Mouse (Mus musculus) Patski (cell line): ENCODE results near the gene Tmem94. TPM values are rescaled to one million over a fixed set of nuclear protein-coding genes. Genes with fewer than 3 reads are reported as not detected.

Experiments
- ATAC-seq: fragments of 100-300 bp; one replicate; pipeline ENCODE4 v1.8.0; 2021
- CTCF ChIA-PET: fragments of 350-600 bp; sonication (Branson Sonifier 250); formaldehyde crosslinking; loops from one replicate; lab custom pipeline; 2022; ENCODE audit warnings: inconsistent platforms; lab: Charles Lee
- POLR2A ChIA-PET: fragments of 350-600 bp; sonication (Branson Sonifier 250); formaldehyde crosslinking; loops from one replicate; lab custom pipeline; 2022; ENCODE audit warnings: antibody characterized with exemption, inconsistent platforms; lab: Charles Lee
- DNase-seq: peaks from one replicate; pipeline ENCODE4 v3.0.0-alpha.2; 2011; ENCODE audit warnings: low read depth, low spot score
- H3K27me3 ChIP-seq: fragments of 371-371 bp; one replicate; pipeline ENCODE4 v1.5.1; 2021
- CTCF ChIP-seq: fragments of 100-300 bp; IDR thresholded peaks from one replicate; pipeline ENCODE4 v1.5.1; 2021
- in situ Hi-C: fragments of 300-500 bp; cut with MboI; formaldehyde crosslinking; loops from 3 replicates; pipeline ENCODE4 v1.11.1; 2018; ENCODE audit warnings: low pct_unique_long_range_greater_than_20kb, mixed read lengths
- polyA plus RNA-seq: library from polyadenylated mRNA; unstranded; gene quantifications from one replicate; pipeline ENCODE4 v1.2.3, GENCODE M21; 2021

The Tmem94 gene
- polyA plus RNA-seq, 1 experiment from 2014 or later, result 44.3 TPM

DNA sequence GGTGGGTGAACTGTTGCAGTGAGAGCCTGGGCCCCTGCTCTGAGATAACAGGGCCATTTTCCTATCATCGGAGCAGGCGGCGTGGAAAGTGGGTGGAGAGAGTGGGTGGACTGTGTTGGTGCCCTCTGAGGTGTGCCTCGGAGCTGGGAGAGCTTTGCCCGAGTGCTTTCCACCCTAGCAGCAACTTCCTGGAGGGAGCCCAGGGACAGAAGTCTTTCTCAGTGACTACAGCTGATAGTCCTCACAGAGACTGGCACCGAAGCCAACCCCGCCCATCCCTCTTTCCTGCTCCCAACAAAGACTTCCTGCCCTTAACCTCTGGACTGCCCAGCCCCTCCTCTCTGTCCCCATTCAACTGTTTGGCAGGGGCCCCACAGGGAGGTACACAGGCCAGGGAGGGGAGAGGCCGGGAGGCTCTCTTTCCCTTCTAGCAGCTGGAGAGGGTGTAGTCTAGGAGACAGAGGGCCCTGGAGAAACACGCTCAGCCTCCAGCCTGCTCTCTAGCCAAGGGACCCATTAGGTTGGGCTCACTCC, 13.9 kb downstream of the Tmem94 start:
- no peak for TF ChIP-seq CTCF
- CTCF ChIA-PET, result interaction anchor here (0.9 to 1.4 kb wide), 2 partner anchors 32 to 40 kb away, joined by 3 read pairs; no protein-coding TSS in a partner anchor
- POLR2A ChIA-PET, result interaction anchor here (1.1 kb wide), 1 partner anchor 57 kb away, joined by 3 read pairs; no protein-coding TSS in a partner anchor
- no peaks in the 10 kb centered on the region for H3K27me3 ChIP-seq
- no peak for ATAC-seq
- no peak for DNase-seq
- in situ Hi-C loops, result no loop called here

DNA sequence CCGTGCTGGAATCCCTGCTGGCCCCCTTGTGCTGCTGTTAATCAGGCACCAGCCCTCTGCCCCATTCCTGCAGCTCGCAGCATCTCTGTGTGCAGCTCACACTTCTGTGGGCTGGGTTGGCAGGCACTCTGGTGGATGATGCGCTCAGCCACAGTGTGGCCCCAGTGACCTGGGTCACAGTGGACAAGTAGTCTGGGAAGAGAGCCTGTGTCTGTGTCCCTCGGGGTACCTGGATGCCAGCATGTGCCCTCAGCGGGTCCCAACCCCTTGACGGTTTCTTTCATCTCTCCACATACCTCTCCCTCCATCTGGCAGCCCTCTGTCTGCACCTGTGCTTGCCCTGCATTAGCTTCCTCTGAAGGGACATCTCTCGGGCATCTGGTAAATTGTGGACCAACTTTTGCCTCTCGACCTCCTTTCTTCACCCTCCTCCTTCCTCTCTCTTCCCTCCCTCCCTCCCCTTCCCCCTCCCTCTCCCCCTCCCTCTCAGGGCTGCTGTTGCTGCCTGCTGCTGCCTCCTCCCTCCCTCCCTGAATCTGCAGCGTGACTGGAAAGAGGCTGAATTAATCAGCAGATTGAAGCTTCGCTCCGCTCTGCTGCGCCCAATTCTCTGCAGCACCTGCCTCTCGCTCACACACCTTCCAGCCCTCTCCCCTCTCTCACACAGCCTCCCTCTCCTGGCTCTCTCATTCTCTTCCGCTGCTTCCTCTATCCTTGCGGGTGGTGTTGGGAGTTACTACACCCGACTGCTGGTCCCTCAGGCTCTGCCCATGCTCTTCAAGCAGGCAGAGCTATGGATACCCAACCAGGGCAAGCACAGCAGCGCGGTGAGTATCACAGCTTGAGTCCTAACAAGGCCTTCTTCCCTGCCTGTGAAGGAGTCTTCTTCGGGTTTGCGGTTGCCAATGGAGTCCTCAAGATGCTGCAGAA, 15.2 kb downstream of the Tmem94 start:
- TF ChIP-seq CTCF, result no peak
- ChIA-PET POLR2A (interaction anchor here (1.1 kb wide), 2 partner anchors 9 to 58 kb away, joined by 3 to 4 read pairs; no protein-coding TSS in a partner anchor), CTCF (no interaction called here)
- in situ Hi-C loops, result no loop called here
- no peaks in the 10 kb centered on the region for H3K27me3 ChIP-seq
- ATAC-seq (no peak), DNase-seq (no peak)

- ATAC-seq (no peak), DNase-seq (no peak)
- ChIA-PET POLR2A (no interaction called here), CTCF (interaction anchor here (1.2 kb wide), 2 partner anchors 15 to 63 kb away, joined by 3 to 7 read pairs; no protein-coding TSS in a partner anchor)
- H3K27me3 ChIP-seq, result no peaks in the 10 kb centered on the region
- no peak for TF ChIP-seq CTCF
- in situ Hi-C loops, result no loop called here
Measured at GRCm38 (mm10) chr11:115786473-115786872, 21.2 kb downstream of the Tmem94 start.

DNA sequence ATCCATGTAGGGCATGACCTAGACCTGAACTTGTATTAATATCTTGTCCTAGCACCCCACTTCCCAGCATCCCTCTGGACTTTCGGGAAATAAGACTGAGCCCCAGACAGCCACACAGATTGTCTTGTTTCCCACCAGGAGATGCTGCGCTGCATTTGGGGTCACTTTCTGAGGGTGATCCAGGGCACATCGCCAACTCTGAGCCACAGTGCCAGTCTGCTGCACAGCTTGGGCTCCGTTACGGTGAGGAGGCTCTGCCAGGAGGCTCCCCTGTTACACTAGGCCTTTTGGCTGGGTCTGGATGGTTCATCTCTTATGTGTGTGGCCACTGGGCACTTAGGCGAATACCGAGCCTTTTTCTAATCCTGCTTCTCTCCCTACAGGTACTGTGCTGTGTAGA, 24.6 kb downstream of the Tmem94 start:
- POLR2A ChIA-PET, result interaction anchor here (1.1 to 1.7 kb wide), 2 partner anchors 9 to 24 kb away, joined by 3 to 4 read pairs; no protein-coding TSS in a partner anchor
- H3K27me3 ChIP-seq, result no peaks in the 10 kb centered on the region
- DNase-seq, result no peak
- in situ Hi-C loops, result no loop called here
- TF ChIP-seq CTCF, result no peak
- no peak for ATAC-seq
- CTCF ChIA-PET, result interaction anchor here (1.1 kb wide), 1 partner anchor 10 kb away, joined by 3 read pairs; no protein-coding TSS in a partner anchor

- DNase-seq (no peak), ATAC-seq (no peak)
- POLR2A ChIA-PET, result no interaction called here
- no peak for TF ChIP-seq CTCF
- no peaks in the 10 kb centered on the region for H3K27me3 ChIP-seq
- in situ Hi-C loops, result no loop called here
- CTCF ChIA-PET, result no interaction called here
Measured at GRCm38 (mm10) chr11:115791919-115792318, 26.7 kb downstream of the Tmem94 start.

GRCm38 (mm10) chr11:115792353-115792752, 27.1 kb downstream of the Tmem94 start:
- no peak for ATAC-seq
- DNase-seq, result no peak
- TF ChIP-seq CTCF, result no peak
- in situ Hi-C loops, result no loop called here
- POLR2A ChIA-PET, result no interaction called here
- CTCF ChIA-PET, result no interaction called here
- H3K27me3 ChIP-seq, result no peaks in the 10 kb centered on the region

DNA sequence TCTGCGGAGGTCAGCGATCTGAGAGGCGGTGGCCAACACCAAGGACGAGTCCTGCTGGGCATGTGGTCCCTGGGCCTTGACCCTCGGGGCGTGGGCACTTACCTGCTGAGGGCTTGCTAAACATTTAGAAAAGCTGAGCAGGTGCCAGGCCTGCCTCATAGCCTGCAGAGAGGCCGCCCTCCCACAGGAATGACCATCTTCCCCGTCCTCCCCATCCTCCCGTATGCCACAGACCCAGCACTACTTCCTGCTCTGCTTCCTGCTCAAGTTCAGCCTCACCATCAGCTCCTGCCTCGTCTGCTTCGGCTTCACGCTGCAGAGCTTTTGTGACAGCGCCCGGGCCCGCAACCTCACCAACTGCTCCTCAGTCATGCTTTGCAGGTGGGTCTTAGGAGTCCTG, 31.7 kb downstream of the Tmem94 start:
- DNase-seq, result no peak
- in situ Hi-C loops, result no loop called here
- POLR2A ChIA-PET, result interaction anchor here (1.3 kb wide), 1 partner anchor 8 kb away, joined by 3 read pairs; no protein-coding TSS in a partner anchor
- CTCF ChIA-PET, result no interaction called here
- H3K27me3 ChIP-seq, result no peaks in the 10 kb centered on the region
- no peak for TF ChIP-seq CTCF
- ATAC-seq, result no peak

DNA sequence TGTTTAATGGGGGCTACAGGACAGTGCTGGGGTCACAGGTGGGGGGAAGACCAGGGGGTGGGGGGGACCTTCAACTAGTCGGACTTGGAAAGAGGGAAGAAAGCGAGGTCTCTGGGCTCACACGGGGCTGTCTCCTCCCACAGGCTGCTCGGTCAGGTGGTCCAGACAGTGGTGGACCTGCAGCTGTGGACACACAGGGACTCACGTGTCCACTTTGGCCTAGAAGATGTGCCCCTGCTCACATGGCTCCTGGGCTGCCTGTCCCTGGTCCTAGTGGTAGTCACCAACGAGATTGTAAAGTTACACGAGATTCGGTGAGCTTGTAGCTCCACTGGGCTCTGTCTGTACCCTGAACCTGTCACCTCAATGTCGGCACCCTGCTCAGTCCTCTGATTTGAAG, 32.4 kb downstream of the Tmem94 start:
- in situ Hi-C loops, result no loop called here
- H3K27me3 ChIP-seq, result no peaks in the 10 kb centered on the region
- ATAC-seq (no peak), DNase-seq (no peak)
- POLR2A ChIA-PET, result interaction anchor here (0.9 to 1.4 kb wide), 2 partner anchors 10 to 21 kb away, joined by 3 to 5 read pairs; no protein-coding TSS in a partner anchor
- no peak for TF ChIP-seq CTCF
- CTCF ChIA-PET, result no interaction called here

DNA sequence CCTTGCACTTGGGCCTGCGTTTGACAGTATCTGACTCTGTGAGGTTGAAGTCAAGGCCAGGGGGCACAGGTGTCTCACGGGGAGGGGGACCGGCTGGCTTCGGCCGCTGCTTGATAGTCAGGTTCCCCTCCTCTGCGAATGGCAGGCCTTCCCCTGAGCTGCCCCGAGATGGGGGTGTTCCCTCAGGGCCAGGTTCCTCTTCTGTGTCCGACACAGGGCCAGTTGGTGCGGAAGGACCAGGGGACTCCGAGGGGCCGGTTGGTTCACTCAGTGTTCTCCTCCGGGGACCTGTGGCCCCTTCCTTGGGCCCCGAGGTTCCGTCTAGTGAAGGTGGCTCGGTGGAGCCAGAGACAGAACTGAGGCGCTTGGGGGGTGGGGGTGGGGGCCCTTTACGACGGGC, 35.7 kb downstream of the Tmem94 start:
- ATAC-seq, result no peak
- no peaks in the 10 kb centered on the region for H3K27me3 ChIP-seq
- TF ChIP-seq CTCF, result no peak
- no peak for DNase-seq
- POLR2A ChIA-PET, result no interaction called here
- CTCF ChIA-PET, result no interaction called here
- in situ Hi-C loops, result no loop called here

GRCm38 (mm10) chr11:115803072-115803709, 38.0 kb downstream of the Tmem94 start:
- in situ Hi-C loops, result no loop called here
- ChIA-PET POLR2A (interaction anchor here (0.6 kb wide), 1 partner anchor 80 kb away, joined by 3 read pairs; no protein-coding TSS in a partner anchor), CTCF (interaction anchor here (1.3 kb wide), 1 partner anchor 10 kb away, joined by 5 read pairs; no protein-coding TSS in a partner anchor)
- H3K27me3 ChIP-seq, result no peaks in the 10 kb centered on the region
- DNase-seq (no peak), ATAC-seq (no peak)
- TF ChIP-seq CTCF, result no peak
